In genomic region chr1:193255032-193255431, GRCm38 (mm10) we compare ENCODE assay signal across 13 mouse cellular contexts. TPM values are rescaled to one million over a fixed set of nuclear protein-coding genes. Genes with fewer than 3 reads are reported as not detected.
A peak's percentile ranks its signal among the peaks of the same experiment; 100 is the strongest.
DNase-seq lines count a peak whose midpoint lies in the region; ATAC-seq and TF ChIP-seq lines count a peak whose summit lies in the region.
"Had no signal": no experiment of that assay in that cellular context is flagged by ENCODE, and none has a peak within 500 bp of the region (broad histone marks: within the 10 kb centered on the region; RNA-seq: fewer than 3 reads in every experiment).

No protein-coding gene starts in this region.

- no peak for TF ChIP-seq EP300 in lung, postnatal 0 days (IDR thresholded peaks at IDR 0.05)

- no peaks in the 10 kb centered on the region for H3K36me3 ChIP-seq in heart, embryonic 13.5 days
- H3K36me3 ChIP-seq in lung, embryonic 14.5 days (ENCODE audit: insufficient read depth), result no peaks in the 10 kb centered on the region
- H3K36me3 ChIP-seq in lung, postnatal 0 days (ENCODE audit: insufficient read depth, low read length), result no peaks in the 10 kb centered on the region
- H3K36me3 ChIP-seq: embryonic facial prominence, embryonic 13.5 days; embryonic facial prominence, embryonic 15.5 days; forebrain, embryonic 10.5 days; forebrain, embryonic 12.5 days had no signal

- intact Hi-C loops in heart, postnatal 10 days (cut with DNase I), result loop anchor here (1.0 to 5.0 kb wide), 4 partner anchors 46 to 121 kb away; no protein-coding TSS in a partner anchor

- no peaks in the 10 kb centered on the region for H3K9me3 ChIP-seq in heart, embryonic 13.5 days
- no peaks in the 10 kb centered on the region for H3K9me3 ChIP-seq in lung, embryonic 14.5 days (ENCODE audit: low read depth, low read length)
- H3K9me3 ChIP-seq in lung, postnatal 0 days (ENCODE audit: low read length), result no peaks in the 10 kb centered on the region
- H3K9me3 ChIP-seq: embryonic facial prominence, embryonic 13.5 days; embryonic facial prominence, embryonic 15.5 days; forebrain, embryonic 10.5 days; forebrain, embryonic 12.5 days had no signal

- no peak for TF ChIP-seq CTCF in lung, embryonic 14.5 days (IDR thresholded peaks at IDR 0.05; ENCODE audit: low read depth)
- no peak for TF ChIP-seq CTCF in lung, postnatal 0 days (IDR thresholded peaks at IDR 0.05)

- 0 out of 2 replicates have a peak overlapping the region, but pooled peaks have one; percentile 45 for H3K9ac ChIP-seq in heart, embryonic 13.5 days
- no peak overlapping the region for H3K9ac ChIP-seq in lung, embryonic 14.5 days
- H3K9ac ChIP-seq in lung, postnatal 0 days (replicated peaks; ENCODE audit: low read depth), result no peak overlapping the region
- H3K9ac ChIP-seq: embryonic facial prominence, embryonic 13.5 days; embryonic facial prominence, embryonic 15.5 days; forebrain, embryonic 12.5 days had no signal

- 39% methylated on average over 8 of the region's 8 CpGs for WGBS in heart, embryonic 13.5 days
- 20% methylated on average over 8 of the region's 8 CpGs for WGBS in lung, embryonic 14.5 days
- WGBS in lung, postnatal 0 days, result 31% methylated on average over 8 of the region's 8 CpGs

- H3K4me2 ChIP-seq in heart, embryonic 13.5 days, result no peak overlapping the region
- 0 out of 2 replicates have a peak overlapping the region, but pooled peaks have one; percentile 2 for H3K4me2 ChIP-seq in lung, embryonic 14.5 days
- no peak overlapping the region for H3K4me2 ChIP-seq in lung, postnatal 0 days (replicated peaks; ENCODE audit: low read depth, low read length)
- H3K4me2 ChIP-seq: embryonic facial prominence, embryonic 13.5 days; embryonic facial prominence, embryonic 15.5 days; forebrain, embryonic 12.5 days had no signal

- H3K4me1 ChIP-seq in heart, embryonic 13.5 days, result peaks cover 26% of the 10 kb centered on the region
- H3K4me1 ChIP-seq in lung, embryonic 14.5 days (ENCODE audit: insufficient read depth), result no peaks in the 10 kb centered on the region
- no peaks in the 10 kb centered on the region for H3K4me1 ChIP-seq in lung, postnatal 0 days (ENCODE audit: insufficient read depth, low read depth, low read length)
- H3K4me1 ChIP-seq: forebrain, embryonic 10.5 days; forebrain, embryonic 12.5 days had no signal

- no peak for DNase-seq in heart, postnatal 10 days
- DNase-seq in lung, embryonic 14.5 days, result peak; percentile 47
- no peak for DNase-seq in lung, adult 18-20 months
- peak; percentile 52 for DNase-seq in lung, postnatal 0 days (ENCODE audit: low spot score)
- no peak for DNase-seq in lung, postnatal 36 days

- ATAC-seq in heart, embryonic 13.5 days (ENCODE audit: extremely low read depth, insufficient number of reproducible peaks, low FRiP score, low TSS enrichment), result no peak
- ATAC-seq in lung, embryonic 14.5 days (ENCODE audit: insufficient read depth), result peak; percentile 16; the same call in 1 of the 2 replicates
- ATAC-seq in lung, postnatal 0 days, result peak; percentile 57; the same call in 1 of the 2 replicates

- H3K4me3 ChIP-seq in heart, embryonic 13.5 days, result no peak overlapping the region
- no peak overlapping the region for H3K4me3 ChIP-seq in lung, embryonic 14.5 days (ENCODE audit: low read depth, low read length)
- no peak overlapping the region for H3K4me3 ChIP-seq in lung, postnatal 0 days (ENCODE audit: low read depth, low read length)
- H3K4me3 ChIP-seq: embryonic facial prominence, embryonic 13.5 days; embryonic facial prominence, embryonic 15.5 days; erythroblast, embryonic 14.5 days; forebrain, embryonic 10.5 days; forebrain, embryonic 12.5 days had no signal

- H3K27me3 ChIP-seq in heart, embryonic 13.5 days (replicated peaks), result no peaks in the 10 kb centered on the region
- H3K27me3 ChIP-seq in lung, embryonic 14.5 days (ENCODE audit: insufficient read depth, low read length), result no peaks in the 10 kb centered on the region
- H3K27me3 ChIP-seq in lung, postnatal 0 days (replicated peaks; ENCODE audit: insufficient read depth, low read length), result no peaks in the 10 kb centered on the region
- H3K27me3 ChIP-seq: embryonic facial prominence, embryonic 13.5 days; embryonic facial prominence, embryonic 15.5 days; forebrain, embryonic 12.5 days had no signal

- H3K27ac ChIP-seq in heart, embryonic 13.5 days (replicated peaks), result no peak overlapping the region
- H3K27ac ChIP-seq in lung, embryonic 14.5 days (ENCODE audit: low read depth), result no peak overlapping the region
- H3K27ac ChIP-seq in lung, postnatal 0 days (ENCODE audit: low read length), result no peak overlapping the region
- H3K27ac ChIP-seq: embryonic facial prominence, embryonic 13.5 days; embryonic facial prominence, embryonic 15.5 days; forebrain, embryonic 10.5 days; forebrain, embryonic 12.5 days had no signal

RNA-seq across cellular contexts. Expression of gene Hsd11b1, which starts 8.8 kb away (rescaled TPM):
- 1.3 and 1.9 TPM in 2 replicates for polyA plus RNA-seq in heart, embryonic 13.5 days (2015; fragmentation: Nextera tagmentation; extraction: Ambion mirVana)
- 1 to 10 TPM; 1.1 to 1.3 TPM for total RNA-seq in heart, postnatal 10 days (2021)
- polyA plus RNA-seq in lung, embryonic 14.5 days (2014; fragmentation: Nextera tagmentation; extraction: Ambion mirVana), result 1.6 and 2.1 TPM in 2 replicates
- 184 and 200 TPM in 2 replicates for polyA plus RNA-seq in lung, postnatal 0 days (2015; fragmentation: Nextera tagmentation; extraction: Ambion mirVana)
- total RNA-seq: MEL had no signal
- polyA plus RNA-seq: embryonic facial prominence, embryonic 11.5 days; erythroblast, embryonic 14.5 days; forebrain, embryonic 12.5 days had no signal

RNA-seq across cellular contexts. Expression of gene G0s2, which starts 18.0 kb away (rescaled TPM):
- 50.8 and 60.1 TPM in 2 replicates for polyA plus RNA-seq in heart, embryonic 13.5 days (2015; fragmentation: Nextera tagmentation; extraction: Ambion mirVana)
- 10 to 100 TPM; 51.2 to 51.4 TPM for total RNA-seq in heart, postnatal 10 days (2021)
- 49.0 and 67.3 TPM in 2 replicates for polyA plus RNA-seq in lung, embryonic 14.5 days (2014; fragmentation: Nextera tagmentation; extraction: Ambion mirVana)
- 185 and 216 TPM in 2 replicates for polyA plus RNA-seq in lung, postnatal 0 days (2015; fragmentation: Nextera tagmentation; extraction: Ambion mirVana)
- total RNA-seq: MEL had no signal

RNA-seq across cellular contexts. Expression of gene Lamb3, which starts 47.5 kb away (rescaled TPM):
- 2.3 and 2.5 TPM in 2 replicates for polyA plus RNA-seq in heart, embryonic 13.5 days (2015; fragmentation: Nextera tagmentation; extraction: Ambion mirVana)
- total RNA-seq in heart, postnatal 10 days (2021), result 10 to 100 TPM in 1 of 2 experiments, 1 to 10 TPM in 1; 9.0 to 12.2 TPM
- polyA plus RNA-seq in lung, embryonic 14.5 days (2014; fragmentation: Nextera tagmentation; extraction: Ambion mirVana), result 24.4 and 24.7 TPM in 2 replicates
- polyA plus RNA-seq in lung, postnatal 0 days (2015; fragmentation: Nextera tagmentation; extraction: Ambion mirVana), result 62.8 and 63.1 TPM in 2 replicates
- polyA plus RNA-seq: erythroblast, embryonic 14.5 days had no signal

RNA-seq across cellular contexts. Expression of gene Traf3ip3, which starts 53.5 kb away (rescaled TPM):
- polyA plus RNA-seq in heart, embryonic 13.5 days (2015; fragmentation: Nextera tagmentation; extraction: Ambion mirVana), result 1.3 and 1.4 TPM in 2 replicates
- total RNA-seq in heart, postnatal 10 days (2021), result 1 to 10 TPM; 1.6 to 2.6 TPM
- polyA plus RNA-seq in lung, embryonic 14.5 days (2014; fragmentation: Nextera tagmentation; extraction: Ambion mirVana), result 1.9 and 4.1 TPM in 2 replicates
- polyA plus RNA-seq in lung, postnatal 0 days (2015; fragmentation: Nextera tagmentation; extraction: Ambion mirVana), result 3.0 and 3.6 TPM in 2 replicates
- polyA plus RNA-seq: erythroblast, embryonic 14.5 days had no signal

Comparison
In these comparisons a context has a peak if more than half of its experiments do, and no peak if none do; other contexts are left out.
1. DNase-seq: peak in lung, embryonic 14.5 days (single experiment) and lung, postnatal 0 days (single experiment); none in heart, postnatal 10 days (0 of 2), lung, adult 18-20 months (0 of 2) and lung, postnatal 36 days (single experiment).
2. RNA of gene Hsd11b1, which starts 8.8 kb away (polyA plus RNA-seq): 184 to 200 TPM in lung, postnatal 0 days; 1.6 to 2.1 TPM in lung, embryonic 14.5 days and 1.3 to 1.9 TPM in heart, embryonic 13.5 days; every median in the first group is over 10 times any median in the second.